9 mouse cellular contexts compared by ENCODE assay signal in genomic region chr9:120020285-120020890, GRCm38 (mm10). TPM values are rescaled to one million over a fixed set of nuclear protein-coding genes. Genes with fewer than 3 reads are reported as not detected.
A peak's percentile ranks its signal among the peaks of the same experiment; 100 is the strongest.
DNase-seq lines count a peak whose midpoint lies in the region; ATAC-seq and TF ChIP-seq lines count a peak whose summit lies in the region.
"Had no signal": no experiment of that assay in that cellular context is flagged by ENCODE, and none has a peak within 500 bp of the region (broad histone marks: within the 10 kb centered on the region; RNA-seq: fewer than 3 reads in every experiment).

No protein-coding gene starts in this region.

- H3K27me3 ChIP-seq in forebrain, embryonic 14.5 days (replicated peaks; ENCODE audit: control insufficient read depth, insufficient read depth, low read length), result no peaks in the 10 kb centered on the region
- no peaks in the 10 kb centered on the region for H3K27me3 ChIP-seq in forebrain, embryonic 16.5 days (replicated peaks; ENCODE audit: control insufficient read depth, insufficient read depth, low read length)
- H3K27me3 ChIP-seq in embryonic facial prominence, embryonic 11.5 days (ENCODE audit: control insufficient read depth, insufficient read depth, low read length), result no peaks in the 10 kb centered on the region
- no peaks in the 10 kb centered on the region for H3K27me3 ChIP-seq in heart, embryonic 16.5 days (ENCODE audit: control insufficient read depth, insufficient read depth, low read length)
- H3K27me3 ChIP-seq in spleen, adult 2 months (ENCODE audit: control insufficient read depth, insufficient read depth, low read length), result no peaks in the 10 kb centered on the region

- no peaks in the 10 kb centered on the region for H3K9me3 ChIP-seq in forebrain, embryonic 14.5 days (replicated peaks; ENCODE audit: control insufficient read depth, low read length)
- H3K9me3 ChIP-seq in forebrain, embryonic 16.5 days (ENCODE audit: control insufficient read depth, low read length), result no peaks in the 10 kb centered on the region
- no peaks in the 10 kb centered on the region for H3K9me3 ChIP-seq in embryonic facial prominence, embryonic 11.5 days (replicated peaks; ENCODE audit: control insufficient read depth, low read length)
- H3K9me3 ChIP-seq in heart, embryonic 16.5 days (replicated peaks; ENCODE audit: control insufficient read depth, low read length), result no peaks in the 10 kb centered on the region
- H3K9me3 ChIP-seq: midbrain, embryonic 12.5 days had no signal

- peak; percentile 26; the same call in 1 of the 2 replicates for TF ChIP-seq CTCF in spleen, adult 2 months (IDR thresholded peaks at IDR 0.05; ENCODE audit: extremely low read depth, insufficient read depth, insufficient read length, insufficient replicate concordance)

- no peak overlapping the region for H3K9ac ChIP-seq in forebrain, embryonic 14.5 days (ENCODE audit: low read length)
- no peak overlapping the region for H3K9ac ChIP-seq in forebrain, embryonic 16.5 days (replicated peaks; ENCODE audit: low read depth, low read length)
- no peak overlapping the region for H3K9ac ChIP-seq in embryonic facial prominence, embryonic 11.5 days (replicated peaks; ENCODE audit: low read length)
- H3K9ac ChIP-seq in heart, embryonic 16.5 days (ENCODE audit: low read length), result peak overlapping the region; percentile 71
- H3K9ac ChIP-seq: midbrain, embryonic 12.5 days had no signal

- 43% methylated on average over 7 of the region's 7 CpGs for WGBS in forebrain, embryonic 14.5 days
- 49% methylated on average over 7 of the region's 7 CpGs for WGBS in forebrain, embryonic 16.5 days
- WGBS in embryonic facial prominence, embryonic 11.5 days, result 39% methylated on average over 7 of the region's 7 CpGs
- WGBS in heart, embryonic 16.5 days, result 19% methylated on average over 7 of the region's 7 CpGs
- 42% methylated on average over 7 of the region's 7 CpGs for WGBS in spleen, adult 2 months

- no peaks in the 10 kb centered on the region for H3K36me3 ChIP-seq in forebrain, embryonic 14.5 days (ENCODE audit: control insufficient read depth, insufficient read depth, low read length)
- no peaks in the 10 kb centered on the region for H3K36me3 ChIP-seq in forebrain, embryonic 16.5 days (ENCODE audit: control insufficient read depth, insufficient read depth)
- no peaks in the 10 kb centered on the region for H3K36me3 ChIP-seq in embryonic facial prominence, embryonic 11.5 days (replicated peaks; ENCODE audit: control insufficient read depth, insufficient read depth, low read depth, low read length)
- peaks cover 18% of the 10 kb centered on the region for H3K36me3 ChIP-seq in heart, embryonic 16.5 days (ENCODE audit: control insufficient read depth, insufficient read depth)
- H3K36me3 ChIP-seq in spleen, adult 2 months (ENCODE audit: control insufficient read depth, insufficient read depth, low read length), result no peaks in the 10 kb centered on the region
- H3K36me3 ChIP-seq: midbrain, embryonic 12.5 days had no signal

- no peak for TF ChIP-seq POLR2A in spleen, adult 2 months (IDR thresholded peaks at IDR 0.05; ENCODE audit: low read depth, low read length)

- DNase-seq in forebrain, embryonic 14.5 days (ENCODE audit: low spot score), result peak; percentile 83
- peak; percentile 88 for DNase-seq in adrenal gland, postnatal 14 days
- peak; percentile 83 for DNase-seq in embryonic facial prominence, embryonic 11.5 days (ENCODE audit: low spot score)
- DNase-seq in layer of hippocampus, adult 9-11 months, result peak; percentile 63
- DNase-seq in spleen, adult 2 months (ENCODE audit: low read depth in 1 of 2, low spot score in 2 of 2), result peak; percentile 28 to 61

- no peak overlapping the region for H3K4me2 ChIP-seq in forebrain, embryonic 14.5 days (ENCODE audit: low read length)
- H3K4me2 ChIP-seq in forebrain, embryonic 16.5 days (ENCODE audit: low read length), result no peak overlapping the region
- no peak overlapping the region for H3K4me2 ChIP-seq in embryonic facial prominence, embryonic 11.5 days (ENCODE audit: low read depth, low read length)
- peak overlapping the region; percentile 71 for H3K4me2 ChIP-seq in heart, embryonic 16.5 days (ENCODE audit: low read depth, low read length)
- H3K4me2 ChIP-seq: midbrain, embryonic 12.5 days had no signal

- H3K27ac ChIP-seq in forebrain, embryonic 14.5 days (ENCODE audit: low read depth, low read length), result no peak overlapping the region
- H3K27ac ChIP-seq in forebrain, embryonic 16.5 days (ENCODE audit: low read length), result no peak overlapping the region
- no peak overlapping the region for H3K27ac ChIP-seq in embryonic facial prominence, embryonic 11.5 days (replicated peaks; ENCODE audit: low read depth, low read length)
- peak overlapping the region; percentile 99 for H3K27ac ChIP-seq in heart, embryonic 16.5 days (ENCODE audit: low read length)
- no peak overlapping the region for H3K27ac ChIP-seq in spleen, adult 2 months (ENCODE audit: insufficient read depth, low read length)
- H3K27ac ChIP-seq: midbrain, embryonic 12.5 days had no signal

- no peak overlapping the region for H3K4me3 ChIP-seq in forebrain, embryonic 14.5 days (ENCODE audit: low read depth, low read length)
- H3K4me3 ChIP-seq in forebrain, embryonic 16.5 days (replicated peaks; ENCODE audit: low read length), result no peak overlapping the region
- no peak overlapping the region for H3K4me3 ChIP-seq in embryonic facial prominence, embryonic 11.5 days (ENCODE audit: low read depth, low read length)
- peak overlapping the region; percentile 69 for H3K4me3 ChIP-seq in heart, embryonic 16.5 days (ENCODE audit: low read length)
- H3K4me3 ChIP-seq in spleen, adult 2 months (ENCODE audit: extremely low read depth, insufficient read depth, insufficient read length), result no peak overlapping the region
- H3K4me3 ChIP-seq: midbrain, embryonic 12.5 days had no signal

- no peaks in the 10 kb centered on the region for H3K4me1 ChIP-seq in forebrain, embryonic 14.5 days (ENCODE audit: control insufficient read depth, insufficient read depth, low read length)
- H3K4me1 ChIP-seq in forebrain, embryonic 16.5 days (replicated peaks; ENCODE audit: control insufficient read depth, insufficient read depth, low read length), result 0 out of 2 replicates have a peak, but pooled peaks cover 4% of the 10 kb centered on the region
- H3K4me1 ChIP-seq in embryonic facial prominence, embryonic 11.5 days (ENCODE audit: control insufficient read depth, insufficient read depth, low read length), result no peaks in the 10 kb centered on the region; the same call in none of the 2 replicates
- H3K4me1 ChIP-seq in heart, embryonic 16.5 days (ENCODE audit: control insufficient read depth, insufficient read depth, low read length), result peaks cover 36% of the 10 kb centered on the region
- H3K4me1 ChIP-seq in spleen, adult 2 months (ENCODE audit: control insufficient read depth, insufficient read depth, insufficient read length), result peaks cover 7% of the 10 kb centered on the region; the same call in 1 of the 2 replicates
- H3K4me1 ChIP-seq: midbrain, embryonic 12.5 days had no signal

- no peak for ATAC-seq in forebrain, embryonic 14.5 days
- no peak for ATAC-seq in forebrain, embryonic 16.5 days
- no peak for ATAC-seq in embryonic facial prominence, embryonic 11.5 days (replicated peaks; ENCODE audit: insufficient number of reproducible peaks, low FRiP score, low TSS enrichment, low read depth)
- ATAC-seq in heart, embryonic 16.5 days (replicated peaks; ENCODE audit: extremely low read depth, insufficient read depth, low FRiP score), result no peak
- ATAC-seq in megakaryocyte, adult 5-6 weeks (ENCODE audit: poor library complexity, severe bottlenecking), result peak; percentile 75

RNA-seq across cellular contexts. Expression of gene Xirp1, which starts 3.0 kb away (rescaled TPM):
- polyA plus RNA-seq in forebrain, embryonic 14.5 days (2014; fragmentation: Nextera tagmentation; extraction: Ambion mirVana), result not detected in 2 replicates
- polyA plus RNA-seq in forebrain, embryonic 16.5 days (2015; fragmentation: Nextera tagmentation; extraction: Ambion mirVana), result not detected in 2 replicates
- total RNA-seq in adrenal gland, postnatal 14 days (2021), result 0.22 and 0.30 TPM in 2 replicates
- polyA plus RNA-seq in embryonic facial prominence, embryonic 11.5 days (2014; fragmentation: Nextera tagmentation; extraction: Ambion mirVana), result 0.06 and 0.13 TPM in 2 replicates
- polyA plus RNA-seq in heart, embryonic 16.5 days (2015; fragmentation: Nextera tagmentation; extraction: Ambion mirVana), result 54.9 and 56.1 TPM in 2 replicates
- 0.09 TPM in 1 of 2 replicates, not detected in the other for total RNA-seq in megakaryocyte, adult 5-6 weeks (2015)
- not detected in 2 replicates for total RNA-seq in megakaryocyte, adult 5-6 weeks (2017)
- 0.08 TPM in 2 replicates for polyA plus RNA-seq in spleen, adult 2 months (2012; rRNA removed)
- polyA plus RNA-seq: midbrain, embryonic 12.5 days had no signal

RNA-seq across cellular contexts. Expression of gene Csrnp1, which starts 35.9 kb away (rescaled TPM):
- 1.1 and 1.4 TPM in 2 replicates for polyA plus RNA-seq in forebrain, embryonic 14.5 days (2014; fragmentation: Nextera tagmentation; extraction: Ambion mirVana)
- polyA plus RNA-seq in forebrain, embryonic 16.5 days (2015; fragmentation: Nextera tagmentation; extraction: Ambion mirVana), result 2.0 and 2.5 TPM in 2 replicates
- 17.8 and 24.5 TPM in 2 replicates for total RNA-seq in adrenal gland, postnatal 14 days (2021)
- polyA plus RNA-seq in embryonic facial prominence, embryonic 11.5 days (2014; fragmentation: Nextera tagmentation; extraction: Ambion mirVana), result 1.5 and 2.1 TPM in 2 replicates
- 6.5 and 9.4 TPM in 2 replicates for polyA plus RNA-seq in heart, embryonic 16.5 days (2015; fragmentation: Nextera tagmentation; extraction: Ambion mirVana)
- 7.9 and 11.6 TPM in 2 replicates for total RNA-seq in megakaryocyte, adult 5-6 weeks (2015)
- 11.8 and 12.5 TPM in 2 replicates for total RNA-seq in megakaryocyte, adult 5-6 weeks (2017)
- polyA plus RNA-seq in spleen, adult 2 months (2012; rRNA removed), result 50.5 and 78.5 TPM in 2 replicates

RNA-seq across cellular contexts. Expression of gene Cx3cr1, which starts 49.3 kb away (rescaled TPM):
- 2.5 and 3.9 TPM in 2 replicates for polyA plus RNA-seq in forebrain, embryonic 14.5 days (2014; fragmentation: Nextera tagmentation; extraction: Ambion mirVana)
- 6.4 and 7.0 TPM in 2 replicates for polyA plus RNA-seq in forebrain, embryonic 16.5 days (2015; fragmentation: Nextera tagmentation; extraction: Ambion mirVana)
- 2.4 and 3.8 TPM in 2 replicates for total RNA-seq in adrenal gland, postnatal 14 days (2021)
- 2.4 and 3.4 TPM in 2 replicates for polyA plus RNA-seq in embryonic facial prominence, embryonic 11.5 days (2014; fragmentation: Nextera tagmentation; extraction: Ambion mirVana)
- polyA plus RNA-seq in heart, embryonic 16.5 days (2015; fragmentation: Nextera tagmentation; extraction: Ambion mirVana), result 6.1 and 6.2 TPM in 2 replicates
- 88.0 and 95.4 TPM in 2 replicates for total RNA-seq in megakaryocyte, adult 5-6 weeks (2015)
- total RNA-seq in megakaryocyte, adult 5-6 weeks (2017), result 111 and 114 TPM in 2 replicates
- polyA plus RNA-seq in spleen, adult 2 months (2012; rRNA removed), result 14.4 and 16.8 TPM in 2 replicates

Comparison
In these comparisons a context has a peak if more than half of its experiments do, and no peak if none do; other contexts are left out.
1. RNA of gene Xirp1, which starts 3.0 kb away (polyA plus RNA-seq): 54.9 to 56.1 TPM in heart, embryonic 16.5 days; 0.06 to 0.13 TPM in embryonic facial prominence, embryonic 11.5 days, 0.08 TPM in spleen, adult 2 months, not detected in forebrain, embryonic 14.5 days and not detected in forebrain, embryonic 16.5 days; every median in the first group is over 10 times any median in the second.
2. Peak in every context shown above with its lines, with median percentiles within 50 percentile points of each other: DNase-seq.